Mouse (Mus musculus): ENCODE measurements around the gene Cask. TPM values are rescaled to one million over a fixed set of nuclear protein-coding genes. Genes with fewer than 3 reads are reported as not detected.
"Not testable (repeated sequence)": the region's sequence is repeated elsewhere in the genome, so short reads cannot be mapped to it uniquely, and the experiment has no call there.

Gene Cask
- polyA plus RNA-seq, 1 experiment from 2014 or later, result 15.0 TPM

DNA sequence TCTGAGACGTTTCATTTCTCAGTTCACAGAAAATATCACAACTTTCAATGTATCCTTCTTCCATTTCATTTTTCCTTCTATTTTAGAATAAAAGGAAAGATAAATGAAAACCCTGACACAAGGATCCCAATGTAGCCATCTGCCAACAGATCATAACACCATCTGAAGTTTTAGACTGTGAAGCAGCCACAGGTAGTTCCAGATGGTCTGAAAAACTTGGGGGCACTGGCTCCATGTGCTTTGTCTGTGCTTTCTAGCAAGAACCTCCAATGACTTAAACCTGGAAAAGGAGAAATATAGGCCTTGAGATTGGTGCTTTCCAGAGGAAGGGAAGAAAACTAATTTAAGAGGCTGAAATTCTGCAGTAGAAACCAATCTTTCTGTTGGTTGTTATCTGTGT is 28.4 kb downstream of the Cask start:
- no peak for ATAC-seq (ENCODE audit: insufficient number of reproducible peaks, insufficient read depth, low FRiP score, low TSS enrichment)
- Histone ChIP-seq H3K4me1 (no peaks in the 10 kb centered on the region), H3K27ac (no peak overlapping the region), H3K9ac (no peak overlapping the region), H3K36me3 (no peaks in the 10 kb centered on the region), H3K9me3 (no peaks in the 10 kb centered on the region), H3K4me3 (no peak overlapping the region), H3K27me3 (no peaks in the 10 kb centered on the region), H3K4me2 (replicated peaks) (no peak overlapping the region)
- WGBS, result 79% methylated on average over 1 of the region's 1 CpGs

DNA sequence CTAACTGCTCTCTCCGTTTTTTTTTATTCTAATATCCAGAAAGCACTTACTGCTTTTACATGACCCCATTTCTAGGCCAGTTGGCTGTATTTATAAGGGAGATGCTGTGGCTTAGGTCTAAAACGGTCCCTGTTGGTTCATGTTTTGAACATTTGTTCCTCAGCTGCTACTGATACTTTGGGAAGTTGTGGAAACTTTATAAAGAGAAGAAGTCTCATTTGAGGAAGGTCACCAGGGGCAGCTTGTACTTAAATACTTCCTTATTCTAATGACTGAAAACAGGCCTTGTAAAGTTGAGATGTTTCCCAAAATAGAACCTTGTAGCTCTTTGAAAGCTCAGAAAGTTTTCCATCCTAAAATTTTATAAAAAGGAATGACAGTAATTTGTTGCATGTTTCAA is 52.4 kb downstream of the Cask start:
- ATAC-seq (ENCODE audit: insufficient number of reproducible peaks, insufficient read depth, low FRiP score, low TSS enrichment), result no peak
- H3K9me3 ChIP-seq, result no peaks in the 10 kb centered on the region
- no peak overlapping the region for H3K9ac ChIP-seq
- no peaks in the 10 kb centered on the region for H3K27me3 ChIP-seq
- H3K36me3 ChIP-seq, result no peaks in the 10 kb centered on the region
- no peak overlapping the region for H3K4me2 ChIP-seq (replicated peaks)
- H3K4me3 ChIP-seq, result no peak overlapping the region
- H3K27ac ChIP-seq, result no peak overlapping the region
- 50% methylated on average over 2 of the region's 2 CpGs for WGBS
- no peaks in the 10 kb centered on the region for H3K4me1 ChIP-seq

GRCm38 (mm10) chrX:13765672-13766071 is 85.5 kb downstream of the Cask start:
- 100% methylated on average over 1 of the region's 1 CpGs for WGBS
- no peak overlapping the region for H3K9ac ChIP-seq

GRCm38 (mm10) chrX:13765024-13765423 is 86.1 kb downstream of the Cask start:
- ATAC-seq (ENCODE audit: insufficient number of reproducible peaks, insufficient read depth, low FRiP score, low TSS enrichment), result no peak
- 77% methylated on average over 1 of the region's 1 CpGs for WGBS

More at GRCm38 (mm10) chrX:13765672-13766071, 85.5 kb downstream of the Cask start:
- ATAC-seq (ENCODE audit: insufficient number of reproducible peaks, insufficient read depth, low FRiP score, low TSS enrichment), result no peak
- Histone ChIP-seq H3K4me2 (replicated peaks) (no peak overlapping the region), H3K27me3 (no peaks in the 10 kb centered on the region), H3K4me1 (no peaks in the 10 kb centered on the region), H3K9me3 (no peaks in the 10 kb centered on the region), H3K4me3 (no peak overlapping the region), H3K27ac (no peak overlapping the region), H3K36me3 (no peaks in the 10 kb centered on the region)

DNA sequence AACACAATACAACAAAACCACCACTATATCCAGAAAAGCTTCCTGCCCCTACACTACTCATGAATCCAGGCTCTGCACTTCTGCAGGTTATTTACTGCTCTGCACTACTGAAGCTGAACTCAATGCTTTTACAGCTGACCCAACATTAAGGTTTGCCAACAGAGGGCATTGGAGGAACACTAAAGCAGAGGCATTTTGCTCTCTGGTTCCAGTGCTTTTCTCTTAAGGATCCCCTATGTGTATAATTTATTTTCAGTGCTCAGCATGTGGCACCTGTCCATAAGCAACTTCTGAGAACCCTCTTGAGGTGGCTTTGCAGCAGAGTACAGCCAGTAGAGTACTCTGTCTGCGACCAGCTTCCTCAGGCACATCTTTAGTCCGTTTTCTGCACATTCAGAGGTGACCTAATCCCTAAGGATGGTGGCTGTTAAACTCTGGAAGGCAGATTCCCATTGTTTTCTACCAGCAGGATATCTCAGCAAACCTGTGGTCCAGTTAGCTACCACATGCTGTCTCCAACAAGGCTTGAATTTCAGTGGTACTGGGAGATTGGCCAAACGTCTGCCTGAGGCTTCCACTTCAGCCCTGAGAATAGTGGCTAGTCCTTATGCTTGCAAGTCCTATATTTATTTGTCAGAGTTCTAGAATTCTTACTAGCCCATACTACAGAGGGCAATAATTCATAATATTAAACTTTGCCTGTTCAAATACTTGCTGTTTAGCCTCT is 93.7 kb downstream of the Cask start:
- H3K9me3 ChIP-seq, result no peaks in the 10 kb centered on the region
- ATAC-seq (ENCODE audit: insufficient number of reproducible peaks, insufficient read depth, low FRiP score, low TSS enrichment), result no peak
- no peaks in the 10 kb centered on the region for H3K27me3 ChIP-seq
- H3K9ac ChIP-seq, result no peak overlapping the region
- WGBS, result 25% methylated on average over 3 of the region's 3 CpGs
- no peaks in the 10 kb centered on the region for H3K4me1 ChIP-seq
- no peaks in the 10 kb centered on the region for H3K36me3 ChIP-seq
- H3K4me2 ChIP-seq (replicated peaks), result no peak overlapping the region
- H3K27ac ChIP-seq, result no peak overlapping the region
- H3K4me3 ChIP-seq, result no peak overlapping the region

More at GRCm38 (mm10) chrX:13765024-13765423, 86.1 kb downstream of the Cask start:
- Histone ChIP-seq H3K27ac (no peak overlapping the region), H3K9ac (no peak overlapping the region), H3K36me3 (no peaks in the 10 kb centered on the region), H3K4me1 (no peaks in the 10 kb centered on the region), H3K27me3 (no peaks in the 10 kb centered on the region), H3K4me2 (replicated peaks) (no peak overlapping the region), H3K4me3 (no peak overlapping the region), H3K9me3 (no peaks in the 10 kb centered on the region)

DNA sequence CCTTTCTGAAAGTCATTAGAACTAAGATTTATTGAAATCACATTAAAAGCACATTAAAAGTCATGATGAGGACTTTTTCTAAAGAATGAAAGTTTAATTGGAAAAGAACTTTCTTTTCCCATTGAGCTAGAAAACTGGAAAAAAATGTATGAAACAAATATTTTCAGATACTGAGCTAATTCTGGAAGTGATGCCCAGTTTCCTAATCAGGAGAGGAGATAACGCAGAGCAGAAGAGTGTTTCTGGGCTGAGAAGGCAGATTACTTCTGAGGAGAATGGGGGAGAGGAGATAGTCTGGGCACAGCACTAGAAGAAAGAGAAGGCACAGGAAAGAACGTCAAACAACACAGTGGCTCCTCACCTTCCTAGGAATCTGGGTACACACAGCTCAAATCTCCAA is 110.1 kb downstream of the Cask start:
- Histone ChIP-seq H3K4me2 (replicated peaks) (no peak overlapping the region), H3K4me3 (no peak overlapping the region), H3K4me1 (no peaks in the 10 kb centered on the region), H3K9me3 (no peaks in the 10 kb centered on the region), H3K9ac (no peak overlapping the region), H3K36me3 (no peaks in the 10 kb centered on the region), H3K27me3 (no peaks in the 10 kb centered on the region), H3K27ac (no peak overlapping the region)
- 78% methylated on average over 2 of the region's 2 CpGs for WGBS
- ATAC-seq (ENCODE audit: insufficient number of reproducible peaks, insufficient read depth, low FRiP score, low TSS enrichment), result no peak

- not testable (repeated sequence) for H3K27ac ChIP-seq; ATAC-seq (ENCODE audit: insufficient number of reproducible peaks, insufficient read depth, low FRiP score, low TSS enrichment); H3K4me3 ChIP-seq; H3K9ac ChIP-seq; H3K4me1 ChIP-seq; H3K9me3 ChIP-seq; H3K4me2 ChIP-seq (replicated peaks); H3K36me3 ChIP-seq; H3K27me3 ChIP-seq
Observed at GRCm38 (mm10) chrX:13730785-13731184, 120.4 kb downstream of the Cask start.

DNA sequence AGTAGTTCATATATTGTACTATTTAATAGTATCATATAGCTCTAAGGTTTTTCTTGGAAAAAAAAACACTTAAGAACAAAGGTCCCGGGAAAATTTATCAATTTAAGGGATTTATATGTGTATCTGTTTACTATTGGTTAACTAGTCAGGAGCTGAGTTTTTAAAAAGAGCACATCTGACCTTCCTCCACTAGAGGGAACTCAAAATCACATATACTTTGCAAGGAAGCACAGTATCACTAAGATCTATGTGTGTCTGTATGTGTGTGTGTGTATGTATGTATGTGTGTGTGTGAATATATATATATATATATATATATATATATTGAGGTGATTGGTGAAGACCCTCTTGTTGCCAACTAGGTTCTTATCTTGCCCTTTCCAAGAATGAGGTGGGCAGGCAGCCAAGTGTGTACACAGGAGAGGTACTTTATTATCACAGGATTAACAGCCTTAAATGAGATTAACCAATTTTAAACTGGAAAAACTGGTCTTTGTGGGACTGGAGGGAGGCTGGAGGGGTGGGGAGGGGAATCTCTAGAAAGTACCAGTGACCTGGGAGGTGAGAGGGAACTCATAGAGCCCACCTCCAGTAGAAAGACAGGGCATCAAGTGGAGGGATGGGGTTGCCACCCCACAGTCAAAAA is 121.2 kb downstream of the Cask start:
- ATAC-seq (ENCODE audit: insufficient number of reproducible peaks, insufficient read depth, low FRiP score, low TSS enrichment), result no peak
- H3K9ac ChIP-seq, result no peak overlapping the region
- H3K9me3 ChIP-seq, result no peaks in the 10 kb centered on the region
- 84% methylated on average over 1 of the region's 1 CpGs for WGBS
- no peak overlapping the region for H3K4me3 ChIP-seq
- no peak overlapping the region for H3K27ac ChIP-seq
- H3K27me3 ChIP-seq, result no peaks in the 10 kb centered on the region
- no peaks in the 10 kb centered on the region for H3K36me3 ChIP-seq
- H3K4me2 ChIP-seq (replicated peaks), result no peak overlapping the region
- no peaks in the 10 kb centered on the region for H3K4me1 ChIP-seq

DNA sequence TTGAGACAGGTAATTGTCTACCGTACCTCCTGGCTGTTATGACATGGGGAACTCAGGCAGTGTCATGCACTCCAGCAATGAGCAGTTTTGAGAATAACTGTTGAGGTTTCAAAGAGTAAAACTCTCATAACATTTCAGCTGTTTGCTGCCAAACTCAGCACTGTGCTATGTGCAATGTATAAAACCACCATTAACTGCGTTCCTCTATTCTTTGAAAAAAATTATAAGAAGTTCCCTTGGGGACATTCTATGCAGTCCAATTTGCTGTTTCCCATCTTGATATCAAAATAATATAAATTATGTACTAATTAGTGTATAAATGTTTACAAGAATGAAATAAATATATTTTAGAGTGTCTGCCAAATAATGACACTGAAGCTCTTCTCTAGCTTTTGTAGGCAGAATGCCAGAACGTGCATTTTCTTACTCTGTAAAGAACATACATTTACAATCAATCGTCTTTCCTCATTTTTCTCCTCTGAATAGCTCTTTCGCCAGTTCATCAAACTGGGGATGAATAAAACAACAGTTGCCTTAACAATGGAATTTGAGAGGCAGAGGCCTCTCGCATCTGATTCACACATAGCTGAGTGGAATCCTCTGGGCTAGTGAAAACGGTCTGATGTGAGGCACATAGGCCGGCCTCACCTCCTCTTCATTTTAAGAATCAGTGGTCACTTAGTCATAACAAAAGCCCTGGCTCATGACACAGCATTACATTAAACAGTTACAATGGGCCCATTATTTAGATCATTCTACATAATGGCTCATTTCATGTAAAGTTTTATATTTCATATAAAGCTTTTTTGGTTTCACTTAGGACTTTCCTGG is 125.4 kb downstream of the Cask start:
- H3K9ac ChIP-seq, result no peak overlapping the region
- H3K36me3 ChIP-seq, result no peaks in the 10 kb centered on the region
- WGBS, result 81% methylated on average over 8 of the region's 8 CpGs
- H3K27ac ChIP-seq, result no peak overlapping the region
- no peaks in the 10 kb centered on the region for H3K9me3 ChIP-seq
- no peaks in the 10 kb centered on the region for H3K27me3 ChIP-seq
- H3K4me3 ChIP-seq, result no peak overlapping the region
- no peaks in the 10 kb centered on the region for H3K4me1 ChIP-seq
- no peak for ATAC-seq (ENCODE audit: insufficient number of reproducible peaks, insufficient read depth, low FRiP score, low TSS enrichment)
- H3K4me2 ChIP-seq (replicated peaks), result no peak overlapping the region

- no peak for ATAC-seq (ENCODE audit: insufficient number of reproducible peaks, insufficient read depth, low FRiP score, low TSS enrichment)
Observed at GRCm38 (mm10) chrX:13720296-13720829, 130.8 kb downstream of the Cask start.

DNA sequence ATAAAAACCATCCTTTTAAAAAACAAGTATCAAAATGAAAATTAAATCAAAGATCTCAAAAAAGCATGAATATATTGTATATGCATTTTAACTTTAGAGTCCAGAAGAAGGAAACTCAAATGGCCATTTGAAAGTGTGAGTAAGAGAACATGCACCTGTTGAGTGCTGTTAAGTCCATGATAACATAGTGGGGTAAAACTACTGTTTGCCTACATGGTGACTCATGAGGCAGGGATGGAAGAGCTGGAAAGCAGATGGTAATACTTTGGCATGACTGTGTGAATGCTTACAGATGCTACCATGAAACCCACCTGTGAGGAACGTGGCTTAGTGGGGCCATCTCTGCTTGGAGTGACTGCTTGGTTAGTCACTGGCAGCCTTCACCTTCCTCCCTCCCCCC is 132.9 kb downstream of the Cask start:
- no peaks in the 10 kb centered on the region for H3K4me1 ChIP-seq
- H3K4me2 ChIP-seq (replicated peaks), result no peak overlapping the region
- H3K9me3 ChIP-seq, result no peaks in the 10 kb centered on the region
- no peaks in the 10 kb centered on the region for H3K36me3 ChIP-seq
- 50% methylated on average over 1 of the region's 1 CpGs for WGBS
- no peaks in the 10 kb centered on the region for H3K27me3 ChIP-seq
- no peak overlapping the region for H3K4me3 ChIP-seq
- no peak overlapping the region for H3K27ac ChIP-seq
- no peak overlapping the region for H3K9ac ChIP-seq
- no peak for ATAC-seq (ENCODE audit: insufficient number of reproducible peaks, insufficient read depth, low FRiP score, low TSS enrichment)

More at GRCm38 (mm10) chrX:13720296-13720829, 130.8 kb downstream of the Cask start:
- Histone ChIP-seq H3K9me3 (no peaks in the 10 kb centered on the region), H3K4me1 (no peaks in the 10 kb centered on the region), H3K4me2 (replicated peaks) (no peak overlapping the region), H3K27me3 (no peaks in the 10 kb centered on the region), H3K27ac (no peak overlapping the region), H3K4me3 (no peak overlapping the region), H3K36me3 (no peaks in the 10 kb centered on the region), H3K9ac (no peak overlapping the region)
- 69% methylated on average over 7 of the region's 7 CpGs for WGBS
